Mouse (Mus musculus) stomach, postnatal 0 days (tissue): ENCODE results near the gene Phxr2. TPM values are rescaled to one million over a fixed set of nuclear protein-coding genes. Genes with fewer than 3 reads are reported as not detected.

Experiments used
- ATAC-seq: fragments of 200-750 bp; cut with Nextera tagmentation; 2 replicates; pipeline ENCODE4 v1.8.0; 2017; ENCODE audit not compliant: low FRiP score, low TSS enrichment
- DNase-seq: peaks from one replicate; pipeline ENCODE4 v3.0.0-alpha.2; 2016; ENCODE audit warnings: low spot score
- H3K27ac ChIP-seq: fragments of 300-500 bp; sonication (generic); replicated peaks from 2 replicates; pipeline ENCODE4 v1.5.1; 2014; ENCODE audit warnings: mild to moderate bottlenecking, control low read depth
- H3K27me3 ChIP-seq: fragments of 300-500 bp; sonication (generic); 2 replicates; pipeline ENCODE4 v1.6.1; 2014; ENCODE audit warnings: low read length; ENCODE audit not compliant: control insufficient read depth, insufficient read depth
- H3K36me3 ChIP-seq: fragments of 300-500 bp; sonication (generic); 2 replicates; pipeline ENCODE4 v1.6.1; 2014; ENCODE audit warnings: low read length, mixed read lengths; ENCODE audit not compliant: control insufficient read depth, insufficient read depth
- H3K4me1 ChIP-seq: fragments of 300-500 bp; sonication (generic); replicated peaks from 2 replicates; pipeline ENCODE4 v1.6.1; 2014; ENCODE audit warnings: antibody characterized with exemption; ENCODE audit not compliant: control insufficient read depth, insufficient read depth
- H3K4me2 ChIP-seq: fragments of 300-500 bp; sonication (generic); replicated peaks from 2 replicates; pipeline ENCODE4 v1.6.1; 2014; ENCODE audit warnings: low read depth, mild to moderate bottlenecking, control low read depth, moderate library complexity
- H3K4me3 ChIP-seq: fragments of 300-500 bp; sonication (generic); 2 replicates; pipeline ENCODE4 v1.5.1; 2014; ENCODE audit warnings: low read depth, low read length, control low read depth
- H3K9ac ChIP-seq: fragments of 300-500 bp; sonication (generic); 2 replicates; pipeline ENCODE4 v1.6.1; 2014; ENCODE audit warnings: mild to moderate bottlenecking, low read length, control low read depth, mixed read lengths
- H3K9me3 ChIP-seq: fragments of 300-500 bp; sonication (generic); 2 replicates; pipeline ENCODE4 v1.6.1; 2016; ENCODE audit warnings: low read length; ENCODE audit not compliant: control insufficient read depth
- CTCF ChIP-seq: IDR thresholded peaks from 2 replicates; pipeline ENCODE4 v1.5.1; 2016; ENCODE audit warnings: antibody characterized with exemption, low read depth, mild to moderate bottlenecking, moderate library complexity
- EP300 ChIP-seq: optimal IDR thresholded peaks from 2 replicates; pipeline ENCODE3; 2016; ENCODE audit warnings: antibody characterized with exemption
- WGBS: fragments of 180-500 bp; shearing (Covaris S2); extraction: QIAGEN DNeasy Blood & Tissue Kit; methylation state at CpG from one replicate; pipeline ENCODE4 v1.1.7; 2014; 5-methylcytosine and 5-hydroxymethylcytosine counted together
- polyA plus RNA-seq: library from polyadenylated mRNA; unstranded; fragments of >200 nt; fragmentation: Nextera tagmentation; extraction: Ambion mirVana; gene quantifications from 2 replicates; pipeline ENCODE4 v1.2.1, GENCODE M21; 2015

Phxr2 gene
- polyA plus RNA-seq, 1 experiment from 2014 or later: not detected

- Histone ChIP-seq H3K4me3 (no peak overlapping the region), H3K27ac (no peak overlapping the region), H3K9ac (no peak overlapping the region), H3K27me3 (no peaks in the 10 kb centered on the region), H3K9me3 (no peaks in the 10 kb centered on the region), H3K4me2 (no peak overlapping the region), H3K4me1 (no peaks in the 10 kb centered on the region), H3K36me3 (no peaks in the 10 kb centered on the region)
- WGBS: 56% methylated on average over 8 of the region's 8 CpGs
- DNase-seq (no peak), ATAC-seq (no peak)
- TF ChIP-seq EP300: no peak
- TF ChIP-seq CTCF: no peak
Observed at GRCm38 (mm10) chr10:99145611-99146010, 19.5 kb upstream of the Phxr2 start.

- H3K4me2 ChIP-seq: no peak overlapping the region
- no peaks in the 10 kb centered on the region for H3K36me3 ChIP-seq
- no peak overlapping the region for H3K4me3 ChIP-seq
- no peaks in the 10 kb centered on the region; the same call in 1 of the 2 replicates for H3K4me1 ChIP-seq
- no peak for TF ChIP-seq EP300
- no peak for TF ChIP-seq CTCF
- ATAC-seq (no peak), DNase-seq (peak; percentile 60)
- no peaks in the 10 kb centered on the region for H3K27me3 ChIP-seq
- no peak overlapping the region for H3K27ac ChIP-seq
- H3K9ac ChIP-seq: no peak overlapping the region
- no peaks in the 10 kb centered on the region for H3K9me3 ChIP-seq
- 55% methylated on average over 5 of the region's 5 CpGs for WGBS
Observed at GRCm38 (mm10) chr10:99136337-99136736, 10.2 kb upstream of the Phxr2 start.

DNA sequence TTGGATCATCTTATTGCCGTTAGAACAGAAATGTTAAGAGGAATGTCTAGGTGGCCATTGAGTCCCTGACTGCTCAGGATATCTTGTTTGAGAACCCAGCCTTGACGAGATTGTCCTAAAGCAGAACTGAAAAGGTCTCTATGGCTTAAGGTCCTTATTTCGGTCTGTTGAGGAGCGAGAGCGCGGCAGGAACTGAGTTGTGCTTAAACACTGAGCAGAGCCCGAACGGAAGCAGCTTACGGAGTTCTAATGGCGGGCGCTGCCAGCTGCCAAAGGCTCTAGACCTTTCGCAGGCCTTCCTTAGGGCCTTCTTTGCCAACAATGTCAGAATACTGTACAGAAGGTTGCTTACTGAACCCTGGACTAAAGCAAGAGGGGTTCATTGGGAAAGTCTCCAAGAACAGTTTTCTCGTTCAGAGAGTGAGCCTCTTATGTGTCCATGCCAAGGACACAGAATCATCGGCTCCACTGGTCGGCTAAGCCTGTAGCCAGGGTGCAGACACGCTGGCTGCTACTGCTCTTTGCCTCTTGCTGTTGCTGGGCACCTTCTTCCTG, 7.3 kb upstream of the Phxr2 start:
- Histone ChIP-seq H3K9ac (no peak overlapping the region), H3K4me3 (no peak overlapping the region), H3K9me3 (no peaks in the 10 kb centered on the region), H3K4me2 (no peak overlapping the region), H3K4me1 (no peaks in the 10 kb centered on the region; the same call in 1 of the 2 replicates), H3K36me3 (no peaks in the 10 kb centered on the region), H3K27ac (peak overlapping the region; percentile 91), H3K27me3 (no peaks in the 10 kb centered on the region)
- no peak for DNase-seq
- no peak for TF ChIP-seq EP300
- ATAC-seq: no peak
- WGBS: 80% methylated on average over 16 of the region's 16 CpGs

DNA sequence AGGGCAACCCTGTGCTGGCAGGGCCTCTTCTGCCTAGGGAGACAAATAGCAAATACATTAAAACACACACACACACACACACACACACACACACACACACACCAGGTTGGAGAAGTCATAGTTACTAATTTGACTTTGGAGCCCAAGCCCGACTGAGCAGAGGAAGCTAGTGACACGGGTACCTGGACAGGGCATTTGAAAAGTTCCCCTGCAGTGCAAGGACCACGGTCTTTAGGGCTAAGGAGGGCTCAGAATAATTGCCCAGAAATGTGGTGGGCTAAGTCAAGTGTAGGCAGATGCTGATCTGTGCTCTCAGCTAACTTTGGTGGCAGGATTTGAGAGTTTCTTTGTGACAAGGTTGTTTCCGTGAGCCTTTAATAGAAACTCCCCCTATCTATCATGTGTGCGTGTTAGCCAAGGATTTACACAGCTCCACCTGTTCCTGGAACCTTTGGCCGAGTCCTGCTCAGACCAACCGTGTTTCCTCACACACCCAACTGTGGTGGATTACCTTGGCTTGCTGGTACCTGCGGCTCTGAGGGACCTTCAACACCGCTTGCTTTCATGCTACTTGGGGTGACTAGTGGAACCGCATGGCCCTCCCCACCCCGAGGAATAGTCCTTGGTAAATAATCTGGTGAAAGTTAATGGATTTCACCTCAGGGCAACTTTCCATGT, 6.6 kb upstream of the Phxr2 start:
- Histone ChIP-seq H3K4me2 (peak overlapping the region; percentile 26; the same call in 1 of the 2 replicates), H3K9me3 (no peaks in the 10 kb centered on the region), H3K27me3 (no peaks in the 10 kb centered on the region), H3K9ac (no peak overlapping the region), H3K4me1 (no peaks in the 10 kb centered on the region; the same call in 1 of the 2 replicates), H3K4me3 (no peak overlapping the region), H3K36me3 (no peaks in the 10 kb centered on the region), H3K27ac (peak overlapping the region; percentile 91)
- DNase-seq: peak; percentile 85
- 47% methylated on average over 11 of the region's 11 CpGs for WGBS
- peak; percentile 33; the same call in 1 of the 2 replicates for TF ChIP-seq CTCF
- TF ChIP-seq EP300: no peak
- peak; percentile 95 for ATAC-seq

DNA sequence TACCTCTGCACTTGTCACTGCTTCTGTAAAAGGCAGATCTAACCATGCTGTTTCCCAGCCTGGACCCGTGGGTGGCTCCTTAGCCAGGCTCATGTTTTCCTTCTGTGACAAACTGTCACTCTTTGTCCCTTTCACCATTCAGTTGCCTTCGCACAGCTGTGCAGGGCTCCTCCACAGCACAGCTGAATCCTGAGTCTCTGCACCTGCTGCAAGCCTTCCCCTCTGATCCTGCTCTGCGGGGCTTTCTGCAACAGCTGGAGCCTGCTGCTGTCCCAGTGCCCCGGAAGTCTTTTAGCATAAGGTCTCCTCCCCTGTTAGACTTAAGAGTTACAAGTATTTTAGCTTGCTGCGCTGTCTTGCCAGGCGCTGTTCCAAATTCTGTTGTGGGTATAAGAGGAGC, 6.1 kb upstream of the Phxr2 start:
- peak overlapping the region; percentile 91 for H3K27ac ChIP-seq
- H3K9ac ChIP-seq: peak overlapping the region; percentile 24; the same call in 1 of the 2 replicates
- 38% methylated on average over 6 of the region's 6 CpGs for WGBS
- H3K4me3 ChIP-seq: no peak overlapping the region
- TF ChIP-seq CTCF (no peak), EP300 (no peak)
- no peak; the same call in 1 of the 2 replicates for ATAC-seq
- H3K4me2 ChIP-seq: peak overlapping the region; percentile 26; the same call in 1 of the 2 replicates
- H3K9me3 ChIP-seq: no peaks in the 10 kb centered on the region
- H3K4me1 ChIP-seq: no peaks in the 10 kb centered on the region; the same call in 1 of the 2 replicates
- peak; percentile 46 for DNase-seq
- H3K36me3 ChIP-seq: no peaks in the 10 kb centered on the region
- H3K27me3 ChIP-seq: no peaks in the 10 kb centered on the region

- no peak overlapping the region for H3K4me3 ChIP-seq
- ATAC-seq (peak; percentile 41), DNase-seq (peak; percentile 79)
- 0 out of 2 replicates have a peak overlapping the region, but pooled peaks have one; percentile 15 for H3K4me2 ChIP-seq
- H3K9ac ChIP-seq: no peak overlapping the region
- H3K36me3 ChIP-seq: no peaks in the 10 kb centered on the region
- peak overlapping the region; percentile 91 for H3K27ac ChIP-seq
- TF ChIP-seq EP300 (no peak), CTCF (peak; percentile 63)
- H3K27me3 ChIP-seq: no peaks in the 10 kb centered on the region
- H3K4me1 ChIP-seq: no peaks in the 10 kb centered on the region; the same call in 1 of the 2 replicates
- WGBS: 62% methylated on average over 5 of the region's 5 CpGs
- no peaks in the 10 kb centered on the region for H3K9me3 ChIP-seq
Observed at GRCm38 (mm10) chr10:99131298-99131697, 5.2 kb upstream of the Phxr2 start.
